Mouse (Mus musculus) limb, embryonic 11.5 days (tissue): ENCODE results near the gene Idh2. TPM values are rescaled to one million over a fixed set of nuclear protein-coding genes. Genes with fewer than 3 reads are reported as not detected.

ENCODE experiments used
- ATAC-seq: fragments of 200-750 bp; cut with Nextera tagmentation; 2 replicates; pipeline ENCODE4 v1.8.0; 2017; ENCODE audit warnings: low read depth; ENCODE audit not compliant: insufficient number of reproducible peaks, low FRiP score, low TSS enrichment
- DNase-seq: peaks from one replicate; pipeline ENCODE4 v3.0.0-alpha.2; 2015; ENCODE audit warnings: low spot score
- H3K27ac ChIP-seq: fragments of 300-500 bp; sonication (generic); replicated peaks from 2 replicates; pipeline ENCODE4 v1.5.1; 2014; ENCODE audit warnings: low read depth, mild to moderate bottlenecking, low read length
- H3K27me3 ChIP-seq: fragments of 300-500 bp; sonication (generic); 2 replicates; pipeline ENCODE4 v1.6.1; 2014; ENCODE audit warnings: mild to moderate bottlenecking, low read length, mixed read lengths; ENCODE audit not compliant: control insufficient read depth, insufficient read depth
- H3K36me3 ChIP-seq: fragments of 300-500 bp; sonication (generic); 2 replicates; pipeline ENCODE4 v1.6.1; 2014; ENCODE audit warnings: mild to moderate bottlenecking, low read length, moderate library complexity, mixed read lengths; ENCODE audit not compliant: control insufficient read depth, insufficient read depth
- H3K4me1 ChIP-seq: fragments of 300-500 bp; sonication (generic); 2 replicates; pipeline ENCODE4 v1.6.1; 2014; ENCODE audit warnings: low read length, mixed read lengths; ENCODE audit not compliant: control insufficient read depth, insufficient read depth
- H3K4me2 ChIP-seq: fragments of 300-500 bp; sonication (generic); 2 replicates; pipeline ENCODE4 v1.6.1; 2014; ENCODE audit warnings: low read depth, mild to moderate bottlenecking, moderate library complexity; ENCODE audit not compliant: severe bottlenecking
- H3K4me3 ChIP-seq: fragments of 300-500 bp; sonication (generic); 2 replicates; pipeline ENCODE4 v1.5.1; 2014; ENCODE audit warnings: low read depth, low read length
- H3K9ac ChIP-seq: fragments of 300-500 bp; sonication (generic); 2 replicates; pipeline ENCODE4 v1.6.1; 2014; ENCODE audit warnings: mild to moderate bottlenecking, low read length
- H3K9me3 ChIP-seq: fragments of 300-500 bp; sonication (generic); 2 replicates; pipeline ENCODE4 v1.6.1; 2016; ENCODE audit warnings: low read length; ENCODE audit not compliant: control insufficient read depth
- WGBS: fragments of 180-500 bp; shearing (Covaris S2); extraction: QIAGEN DNeasy Blood & Tissue Kit; methylation state at CpG from one replicate; pipeline ENCODE4 v1.1.7; 2014; 5-methylcytosine and 5-hydroxymethylcytosine counted together
- polyA plus RNA-seq: library from polyadenylated mRNA; unstranded; fragments of >200 nt; fragmentation: Nextera tagmentation; extraction: Ambion mirVana; gene quantifications from 2 replicates; pipeline ENCODE4 v1.2.1, GENCODE M21; 2014

The Idh2 gene
- 540 and 555 TPM in 2 replicates for polyA plus RNA-seq

- DNase-seq (peak; percentile 92), ATAC-seq (peak; percentile 95)
- H3K27ac ChIP-seq, result peak within 1 kb of the TSS; percentile 90
- H3K4me3 ChIP-seq, result peak within 1 kb of the TSS; percentile 97
- no peaks in the 10 kb centered on the region for H3K9me3 ChIP-seq
- H3K4me2 ChIP-seq, result peak within 1 kb of the TSS; percentile 90
- under 1% methylated on average over 29 of the region's 29 CpGs for WGBS
- H3K36me3 ChIP-seq, result peaks cover 3% of the 10 kb centered on the region; the same call in 1 of the 2 replicates
- H3K27me3 ChIP-seq, result no peaks in the 10 kb centered on the region
- H3K4me1 ChIP-seq, result peaks cover 8% of the 10 kb centered on the region; the same call in 1 of the 2 replicates
- peak within 1 kb of the TSS; percentile 99 for H3K9ac ChIP-seq
Measured at GRCm38 (mm10) chr7:80115224-80115590, at the start of gene Idh2. Idh2 (minus strand) TSS chr7:80115392.

GRCm38 (mm10) chr7:80160945-80161306 is 45.7 kb upstream of the Idh2 start:
- Histone ChIP-seq H3K36me3 (no peaks in the 10 kb centered on the region), H3K4me2 (no peak overlapping the region), H3K9ac (no peak overlapping the region), H3K4me3 (no peak overlapping the region), H3K9me3 (no peaks in the 10 kb centered on the region), H3K27ac (no peak overlapping the region), H3K4me1 (no peaks in the 10 kb centered on the region), H3K27me3 (no peaks in the 10 kb centered on the region)
- 80% methylated on average over 8 of the region's 8 CpGs for WGBS
- no peak for ATAC-seq
- DNase-seq, result no peak

- no peaks in the 10 kb centered on the region for H3K9me3 ChIP-seq
- WGBS, result 72% methylated on average over 7 of the region's 7 CpGs
- H3K4me1 ChIP-seq, result no peaks in the 10 kb centered on the region
- H3K4me2 ChIP-seq, result no peak overlapping the region
- H3K4me3 ChIP-seq, result no peak overlapping the region
- ATAC-seq (no peak), DNase-seq (no peak)
- no peaks in the 10 kb centered on the region for H3K27me3 ChIP-seq
- no peaks in the 10 kb centered on the region for H3K36me3 ChIP-seq
- no peak overlapping the region for H3K9ac ChIP-seq
- no peak overlapping the region for H3K27ac ChIP-seq
Measured at GRCm38 (mm10) chr7:80160293-80160944, 45.2 kb upstream of the Idh2 start.

GRCm38 (mm10) chr7:80158496-80159268 is 43.5 kb upstream of the Idh2 start:
- no peaks in the 10 kb centered on the region for H3K27me3 ChIP-seq
- H3K4me1 ChIP-seq, result no peaks in the 10 kb centered on the region
- ATAC-seq (no peak), DNase-seq (no peak)
- no peaks in the 10 kb centered on the region for H3K9me3 ChIP-seq
- no peak overlapping the region for H3K4me3 ChIP-seq
- H3K9ac ChIP-seq, result no peak overlapping the region
- 86% methylated on average over 8 of the region's 8 CpGs for WGBS
- no peak overlapping the region for H3K27ac ChIP-seq
- H3K36me3 ChIP-seq, result no peaks in the 10 kb centered on the region
- no peak overlapping the region for H3K4me2 ChIP-seq

- ATAC-seq, result no peak
- Histone ChIP-seq H3K4me2 (no peak overlapping the region), H3K27ac (no peak overlapping the region), H3K9ac (no peak overlapping the region), H3K4me1 (no peaks in the 10 kb centered on the region), H3K4me3 (no peak overlapping the region), H3K9me3 (no peaks in the 10 kb centered on the region), H3K36me3 (no peaks in the 10 kb centered on the region), H3K27me3 (no peaks in the 10 kb centered on the region)
- WGBS, result 48% methylated on average over 13 of the region's 13 CpGs
- peak; percentile 65 for DNase-seq
Measured at GRCm38 (mm10) chr7:80156711-80157227, 41.6 kb upstream of the Idh2 start.

GRCm38 (mm10) chr7:80154689-80155088 is 39.5 kb upstream of the Idh2 start:
- H3K27me3 ChIP-seq, result no peaks in the 10 kb centered on the region
- no peak overlapping the region for H3K4me2 ChIP-seq
- no peak overlapping the region for H3K9ac ChIP-seq
- no peaks in the 10 kb centered on the region for H3K36me3 ChIP-seq
- H3K4me3 ChIP-seq, result no peak overlapping the region
- WGBS, result 79% methylated on average over 3 of the region's 3 CpGs
- no peak for DNase-seq
- H3K4me1 ChIP-seq, result no peaks in the 10 kb centered on the region
- no peak for ATAC-seq
- no peaks in the 10 kb centered on the region for H3K9me3 ChIP-seq
- H3K27ac ChIP-seq, result no peak overlapping the region

- Histone ChIP-seq H3K27ac (no peak overlapping the region), H3K4me3 (no peak overlapping the region), H3K9me3 (no peaks in the 10 kb centered on the region), H3K9ac (no peak overlapping the region), H3K4me1 (no peaks in the 10 kb centered on the region), H3K4me2 (no peak overlapping the region), H3K27me3 (no peaks in the 10 kb centered on the region), H3K36me3 (no peaks in the 10 kb centered on the region)
- DNase-seq (no peak), ATAC-seq (no peak)
- WGBS, result 94% methylated on average over 8 of the region's 8 CpGs
Measured at GRCm38 (mm10) chr7:80152756-80153155, 37.6 kb upstream of the Idh2 start.

- ATAC-seq (no peak), DNase-seq (peak; percentile 38)
- Histone ChIP-seq H3K9ac (no peak overlapping the region), H3K4me3 (no peak overlapping the region), H3K27ac (no peak overlapping the region), H3K4me2 (no peak overlapping the region), H3K27me3 (no peaks in the 10 kb centered on the region), H3K4me1 (no peaks in the 10 kb centered on the region), H3K9me3 (no peaks in the 10 kb centered on the region), H3K36me3 (no peaks in the 10 kb centered on the region)
- 65% methylated on average over 6 of the region's 6 CpGs for WGBS
Measured at GRCm38 (mm10) chr7:80152152-80152551, 37.0 kb upstream of the Idh2 start.
